Mouse (Mus musculus) erythroblast, embryonic 14.5 days (primary cell): Measurements from ENCODE around the gene Mindy1.

ENCODE experiments used
- GATA1 ChIP-seq: IDR thresholded peaks from 2 replicates; pipeline ENCODE4 v1.6.1; 2012; ENCODE audit warnings: low read length, inconsistent platforms, mixed read lengths
- TAL1 ChIP-seq: IDR thresholded peaks from 3 replicates; pipeline ENCODE4 v1.6.1; 2012; ENCODE audit warnings: low read length, inconsistent platforms, mixed read lengths

- no peak for TF ChIP-seq GATA1
- TF ChIP-seq TAL1: no peak
Observed at GRCm38 (mm10) chr3:95296103-95296469, 14.9 kb downstream of the Mindy1 start.
